Mouse (Mus musculus) heart, adult 8-10 months (tissue): Measurements from ENCODE around the gene Pomgnt2. TPM values are rescaled to one million over a fixed set of nuclear protein-coding genes. Genes with fewer than 3 reads are reported as not detected.

ENCODE experiments used
- DNase-seq: peaks from one replicate; pipeline ENCODE4 v3.0.0; 2022; ENCODE audit warnings: low spot score
- total RNA-seq, 4 experiments: library from RNA; stranded (reverse); gene quantifications; 2 replicates each; pipeline ENCODE4 v1.2.4; 2022

The Pomgnt2 gene
- total RNA-seq, 4 experiments from 2014 or later: 15.6 to 18.2 (median 16.7) TPM

- DNase-seq: no peak
Observed at GRCm38 (mm10) chr9:122013629-122014028, 16.7 kb upstream of the Pomgnt2 start.

GRCm38 (mm10) chr9:122012816-122013215 lies 15.9 kb upstream of the Pomgnt2 start:
- DNase-seq: no peak

GRCm38 (mm10) chr9:122010751-122011150 lies 13.8 kb upstream of the Pomgnt2 start:
- DNase-seq: no peak

- DNase-seq: no peak
Observed at GRCm38 (mm10) chr9:122008876-122009275, 12.0 kb upstream of the Pomgnt2 start.

- DNase-seq: no peak
Observed at GRCm38 (mm10) chr9:122006609-122007008, 9.7 kb upstream of the Pomgnt2 start.

- no peak for DNase-seq
Observed at GRCm38 (mm10) chr9:122006175-122006574, 9.3 kb upstream of the Pomgnt2 start.

- no peak for DNase-seq
Observed at GRCm38 (mm10) chr9:121997978-121998377, 1.1 kb upstream of the Pomgnt2 start.

- peak; percentile 85 for DNase-seq
Observed at GRCm38 (mm10) chr9:121995508-121996131, 1.3 kb downstream of the Pomgnt2 start.

GRCm38 (mm10) chr9:121995077-121995476 lies 1.8 kb downstream of the Pomgnt2 start:
- no peak for DNase-seq

GRCm38 (mm10) chr9:121993047-121993446 lies 3.9 kb downstream of the Pomgnt2 start:
- no peak for DNase-seq

GRCm38 (mm10) chr9:121991041-121991440 lies 5.9 kb downstream of the Pomgnt2 start:
- no peak for DNase-seq

- DNase-seq: no peak
Observed at GRCm38 (mm10) chr9:121989536-121989935, 7.4 kb downstream of the Pomgnt2 start.

- DNase-seq: no peak
Observed at GRCm38 (mm10) chr9:121988910-121989309, 8.0 kb downstream of the Pomgnt2 start.

GRCm38 (mm10) chr9:121984465-121985461 lies 12.1 kb downstream of the Pomgnt2 start:
- peak; percentile 73 for DNase-seq

- DNase-seq: peak; percentile 45
Observed at GRCm38 (mm10) chr9:121983504-121983903, 13.4 kb downstream of the Pomgnt2 start.

GRCm38 (mm10) chr9:121982665-121983064 lies 14.2 kb downstream of the Pomgnt2 start:
- no peak for DNase-seq

- no peak for DNase-seq
Observed at GRCm38 (mm10) chr9:121982214-121982613, 14.7 kb downstream of the Pomgnt2 start.

GRCm38 (mm10) chr9:121981466-121982105 lies 15.3 kb downstream of the Pomgnt2 start:
- DNase-seq: no peak

- DNase-seq: no peak
Observed at GRCm38 (mm10) chr9:121981046-121981445, 15.9 kb downstream of the Pomgnt2 start.

GRCm38 (mm10) chr9:121975321-121975720 lies 21.6 kb downstream of the Pomgnt2 start:
- DNase-seq: no peak

GRCm38 (mm10) chr9:121974141-121974986 lies 22.5 kb downstream of the Pomgnt2 start:
- no peak for DNase-seq
